Mouse (Mus musculus) stomach, postnatal 0 days (tissue): ENCODE data around the gene Os9.

ENCODE experiments used
- CTCF ChIP-seq: IDR thresholded peaks from 2 replicates; pipeline ENCODE4 v1.5.1; 2016; ENCODE audit warnings: antibody characterized with exemption, low read depth, mild to moderate bottlenecking, moderate library complexity
- EP300 ChIP-seq: optimal IDR thresholded peaks from 2 replicates; pipeline ENCODE3; 2016; ENCODE audit warnings: antibody characterized with exemption

GRCm38 (mm10) chr10:127059174-127059967, 61.6 kb downstream of the Os9 start:
- no peak for TF ChIP-seq CTCF
- TF ChIP-seq EP300, result no peak
